Mouse (Mus musculus): Measurements from ENCODE around the gene Gm5136. TPM values are rescaled to one million over a fixed set of nuclear protein-coding genes. Genes with fewer than 3 reads are reported as not detected.

Gm5136 gene
- polyA plus RNA-seq, 1 experiment from 2014 or later = not detected

- ATAC-seq (peak; percentile 74), DNase-seq (peak; percentile 55)
- H3K4me2 ChIP-seq (ENCODE audit: low read depth, low read length) = no peak overlapping the region
- H3K9me3 ChIP-seq (ENCODE audit: low read length) = no peaks in the 10 kb centered on the region
- no peak overlapping the region for H3K4me3 ChIP-seq (ENCODE audit: low read depth, low read length)
- WGBS (ENCODE audit: insufficient replicate concordance) = 60% methylated on average over 3 of the region's 3 CpGs
- no peaks in the 10 kb centered on the region for H3K36me3 ChIP-seq (replicated peaks; ENCODE audit: insufficient read depth, low read length)
- no peak overlapping the region for H3K9ac ChIP-seq (replicated peaks)
- no peaks in the 10 kb centered on the region for H3K4me1 ChIP-seq (ENCODE audit: insufficient read depth)
- no peak overlapping the region for H3K27ac ChIP-seq (ENCODE audit: low read depth)
- H3K27me3 ChIP-seq (ENCODE audit: insufficient read depth, low read length) = no peaks in the 10 kb centered on the region
- TF ChIP-seq CTCF (IDR thresholded peaks at IDR 0.05; ENCODE audit: low read depth) = no peak
- TF ChIP-seq EP300 (IDR thresholded peaks at IDR 0.05; ENCODE audit: low read depth) = no peak
Measured at GRCm38 (mm10) chr10:108705658-108706057, 5.7 kb upstream of the Gm5136 start.

GRCm38 (mm10) chr10:108701361-108702128, 1.6 kb upstream of the Gm5136 start:
- WGBS (ENCODE audit: insufficient replicate concordance) = 76% methylated on average over 14 of the region's 14 CpGs
- no peaks in the 10 kb centered on the region for H3K9me3 ChIP-seq (ENCODE audit: low read length)
- no peak overlapping the region for H3K27ac ChIP-seq (ENCODE audit: low read depth)
- no peak overlapping the region for H3K4me3 ChIP-seq (ENCODE audit: low read depth, low read length)
- TF ChIP-seq EP300 (IDR thresholded peaks at IDR 0.05; ENCODE audit: low read depth) (no peak), CTCF (IDR thresholded peaks at IDR 0.05; ENCODE audit: low read depth) (no peak)
- no peak for DNase-seq
- H3K4me2 ChIP-seq (ENCODE audit: low read depth, low read length) = no peak overlapping the region
- no peak for ATAC-seq
- H3K4me1 ChIP-seq (ENCODE audit: insufficient read depth) = no peaks in the 10 kb centered on the region
- H3K27me3 ChIP-seq (ENCODE audit: insufficient read depth, low read length) = no peaks in the 10 kb centered on the region
- no peak overlapping the region for H3K9ac ChIP-seq (replicated peaks)
- H3K36me3 ChIP-seq (replicated peaks; ENCODE audit: insufficient read depth, low read length) = no peaks in the 10 kb centered on the region

GRCm38 (mm10) chr10:108697062-108697461, 2.9 kb downstream of the Gm5136 start:
- Histone ChIP-seq H3K36me3 (replicated peaks; ENCODE audit: insufficient read depth, low read length) (no peaks in the 10 kb centered on the region), H3K27me3 (ENCODE audit: insufficient read depth, low read length) (no peaks in the 10 kb centered on the region), H3K9ac (replicated peaks) (no peak overlapping the region), H3K9me3 (ENCODE audit: low read length) (no peaks in the 10 kb centered on the region), H3K4me2 (ENCODE audit: low read depth, low read length) (no peak overlapping the region), H3K27ac (ENCODE audit: low read depth) (no peak overlapping the region), H3K4me3 (ENCODE audit: low read depth, low read length) (no peak overlapping the region), H3K4me1 (ENCODE audit: insufficient read depth) (no peaks in the 10 kb centered on the region)
- DNase-seq = no peak
- no peak for ATAC-seq
- 55% methylated on average over 5 of the region's 5 CpGs for WGBS (ENCODE audit: insufficient replicate concordance)
- TF ChIP-seq CTCF (IDR thresholded peaks at IDR 0.05; ENCODE audit: low read depth) (no peak), EP300 (IDR thresholded peaks at IDR 0.05; ENCODE audit: low read depth) (no peak)

- H3K27me3 ChIP-seq (ENCODE audit: insufficient read depth, low read length) = no peaks in the 10 kb centered on the region
- no peak overlapping the region for H3K4me2 ChIP-seq (ENCODE audit: low read depth, low read length)
- TF ChIP-seq EP300 (IDR thresholded peaks at IDR 0.05; ENCODE audit: low read depth) = no peak
- TF ChIP-seq CTCF (IDR thresholded peaks at IDR 0.05; ENCODE audit: low read depth) = no peak
Measured at GRCm38 (mm10) chr10:108690954-108691353, 9.0 kb downstream of the Gm5136 start.

GRCm38 (mm10) chr10:108686696-108687095, 13.3 kb downstream of the Gm5136 start:
- Histone ChIP-seq H3K9ac (replicated peaks) (no peak overlapping the region), H3K36me3 (replicated peaks; ENCODE audit: insufficient read depth, low read length) (no peaks in the 10 kb centered on the region), H3K27me3 (ENCODE audit: insufficient read depth, low read length) (no peaks in the 10 kb centered on the region), H3K4me1 (ENCODE audit: insufficient read depth) (no peaks in the 10 kb centered on the region), H3K9me3 (ENCODE audit: low read length) (no peaks in the 10 kb centered on the region), H3K4me2 (ENCODE audit: low read depth, low read length) (no peak overlapping the region), H3K27ac (ENCODE audit: low read depth) (no peak overlapping the region), H3K4me3 (ENCODE audit: low read depth, low read length) (no peak overlapping the region)
- WGBS (ENCODE audit: insufficient replicate concordance) = 54% methylated on average over 4 of the region's 4 CpGs
- ATAC-seq (no peak), DNase-seq (no peak)
- no peak for TF ChIP-seq CTCF (IDR thresholded peaks at IDR 0.05; ENCODE audit: low read depth)
- no peak for TF ChIP-seq EP300 (IDR thresholded peaks at IDR 0.05; ENCODE audit: low read depth)

More at GRCm38 (mm10) chr10:108690954-108691353, 9.0 kb downstream of the Gm5136 start:
- no peak for DNase-seq
- Histone ChIP-seq H3K9ac (replicated peaks) (no peak overlapping the region), H3K4me3 (ENCODE audit: low read depth, low read length) (no peak overlapping the region), H3K9me3 (ENCODE audit: low read length) (no peaks in the 10 kb centered on the region), H3K27ac (ENCODE audit: low read depth) (no peak overlapping the region), H3K4me1 (ENCODE audit: insufficient read depth) (no peaks in the 10 kb centered on the region), H3K36me3 (replicated peaks; ENCODE audit: insufficient read depth, low read length) (no peaks in the 10 kb centered on the region)
- ATAC-seq = no peak
- WGBS (ENCODE audit: insufficient replicate concordance) = 69% methylated on average over 9 of the region's 9 CpGs

- Histone ChIP-seq H3K9me3 (ENCODE audit: low read length) (no peaks in the 10 kb centered on the region), H3K27ac (ENCODE audit: low read depth) (no peak overlapping the region), H3K4me3 (ENCODE audit: low read depth, low read length) (no peak overlapping the region), H3K27me3 (ENCODE audit: insufficient read depth, low read length) (no peaks in the 10 kb centered on the region), H3K4me1 (ENCODE audit: insufficient read depth) (no peaks in the 10 kb centered on the region), H3K36me3 (replicated peaks; ENCODE audit: insufficient read depth, low read length) (no peaks in the 10 kb centered on the region), H3K4me2 (ENCODE audit: low read depth, low read length) (no peak overlapping the region), H3K9ac (replicated peaks) (no peak overlapping the region)
- no peak for ATAC-seq
- TF ChIP-seq EP300 (IDR thresholded peaks at IDR 0.05; ENCODE audit: low read depth) (no peak), CTCF (IDR thresholded peaks at IDR 0.05; ENCODE audit: low read depth) (no peak)
- WGBS (ENCODE audit: insufficient replicate concordance) = 52% methylated on average over 14 of the region's 14 CpGs
- no peak for DNase-seq
Measured at GRCm38 (mm10) chr10:108679675-108680390, 20.1 kb downstream of the Gm5136 start.

All from liver, postnatal 0 days (tissue).